Mouse (Mus musculus): ENCODE data around the gene Scp2. TPM values are rescaled to one million over a fixed set of nuclear protein-coding genes. Genes with fewer than 3 reads are reported as not detected.
"Not testable (repeated sequence)": the region's sequence is repeated elsewhere in the genome, so short reads cannot be mapped to it uniquely, and the experiment has no call there.

Gene Scp2
- 247 and 257 TPM in 2 replicates for polyA plus RNA-seq (2015; fragmentation: Nextera tagmentation; extraction: Ambion mirVana)

DNA sequence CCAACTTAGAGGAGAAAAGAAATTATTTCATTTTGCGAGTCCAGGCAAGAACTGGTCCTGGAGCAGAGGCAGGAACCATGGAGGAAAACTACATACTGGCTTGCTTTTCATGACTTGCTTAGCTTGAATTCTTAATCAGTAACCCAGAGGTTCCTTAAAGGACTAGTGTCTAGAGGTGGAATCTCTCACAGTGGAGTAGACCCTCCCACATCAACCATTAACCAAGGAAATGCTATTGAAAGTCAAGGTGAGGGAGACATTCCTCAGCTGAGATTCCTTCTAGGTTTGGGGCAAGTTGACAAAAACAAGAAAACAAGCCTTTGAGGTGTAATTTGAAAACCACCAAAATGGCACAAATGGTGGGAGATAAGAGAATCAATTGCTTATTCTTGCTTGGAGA is at the start of gene Scp2:
TSS of gene Scp2 (minus strand) at position 119 of the 400 bp plus-strand sequence.
- ATAC-seq (ENCODE audit: insufficient read depth, low FRiP score), result no peak
- H3K36me3 ChIP-seq (ENCODE audit: control insufficient read depth, insufficient read depth, low read length), result no peaks in the 10 kb centered on the region
- no peak within 1 kb of the TSS for H3K4me3 ChIP-seq (replicated peaks; ENCODE audit: low read length)
- H3K4me1 ChIP-seq (ENCODE audit: control insufficient read depth, insufficient read depth, low read length), result no peaks in the 10 kb centered on the region
- no peaks in the 10 kb centered on the region for H3K9me3 ChIP-seq (replicated peaks; ENCODE audit: control insufficient read depth, low read length)
- no peak within 1 kb of the TSS for H3K9ac ChIP-seq (ENCODE audit: low read length)
- no peaks in the 10 kb centered on the region for H3K27me3 ChIP-seq (ENCODE audit: control insufficient read depth, insufficient read depth, low read length)
- no peak within 1 kb of the TSS for H3K27ac ChIP-seq (ENCODE audit: low read length)
- no peak within 1 kb of the TSS for H3K4me2 ChIP-seq (ENCODE audit: low read depth, low read length)
- WGBS, result 82% methylated on average over 1 of the region's 1 CpGs

DNA sequence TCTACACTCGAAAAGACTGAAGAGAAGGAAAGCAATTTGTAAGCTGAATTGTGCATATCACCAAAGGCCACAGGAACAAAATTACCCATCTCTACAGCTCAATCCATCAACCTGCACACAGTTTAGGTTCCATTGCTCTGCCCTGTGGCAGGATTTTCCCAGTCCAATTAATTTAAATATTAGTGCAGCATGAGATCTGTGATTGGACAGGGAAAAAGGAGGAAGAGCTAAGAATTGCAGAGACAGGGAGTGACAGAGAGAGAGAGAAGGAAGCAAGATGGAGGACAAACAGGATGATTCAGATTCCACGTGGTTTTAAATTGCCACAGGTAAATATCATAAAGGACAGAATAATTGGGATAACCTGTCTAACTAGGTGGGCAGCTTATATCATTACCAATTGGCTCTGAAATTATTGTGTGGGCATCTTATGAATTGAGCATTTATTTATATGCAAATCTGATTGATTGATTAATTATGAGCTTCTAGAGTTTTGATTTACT is 48.1 kb upstream of the Scp2 start:
- ATAC-seq (ENCODE audit: insufficient read depth, low FRiP score), result no peak
- no peaks in the 10 kb centered on the region for H3K36me3 ChIP-seq (ENCODE audit: control insufficient read depth, insufficient read depth, low read length)
- no peak overlapping the region for H3K27ac ChIP-seq (ENCODE audit: low read length)
- no peaks in the 10 kb centered on the region for H3K9me3 ChIP-seq (replicated peaks; ENCODE audit: control insufficient read depth, low read length)
- H3K9ac ChIP-seq (ENCODE audit: low read length), result no peak overlapping the region
- no peak overlapping the region for H3K4me3 ChIP-seq (replicated peaks; ENCODE audit: low read length)
- H3K4me2 ChIP-seq (ENCODE audit: low read depth, low read length), result no peak overlapping the region
- 70% methylated on average over 2 of the region's 2 CpGs for whole genome bisulfite sequencing
- H3K27me3 ChIP-seq (ENCODE audit: control insufficient read depth, insufficient read depth, low read length), result no peaks in the 10 kb centered on the region
- no peaks in the 10 kb centered on the region for H3K4me1 ChIP-seq (ENCODE audit: control insufficient read depth, insufficient read depth, low read length)

GRCm38 (mm10) chr4:108182278-108182677 is 37.5 kb upstream of the Scp2 start:
- H3K9ac ChIP-seq (ENCODE audit: low read length), result no peak overlapping the region
- H3K4me1 ChIP-seq (ENCODE audit: control insufficient read depth, insufficient read depth, low read length), result no peaks in the 10 kb centered on the region
- 62% methylated on average over 1 of the region's 1 CpGs for WGBS
- no peaks in the 10 kb centered on the region for H3K36me3 ChIP-seq (ENCODE audit: control insufficient read depth, insufficient read depth, low read length)
- no peak for ATAC-seq (ENCODE audit: insufficient read depth, low FRiP score)
- H3K4me3 ChIP-seq (replicated peaks; ENCODE audit: low read length), result no peak overlapping the region
- no peaks in the 10 kb centered on the region for H3K27me3 ChIP-seq (ENCODE audit: control insufficient read depth, insufficient read depth, low read length)
- H3K9me3 ChIP-seq (replicated peaks; ENCODE audit: control insufficient read depth, low read length), result no peaks in the 10 kb centered on the region
- no peak overlapping the region for H3K27ac ChIP-seq (ENCODE audit: low read length)
- no peak overlapping the region for H3K4me2 ChIP-seq (ENCODE audit: low read depth, low read length)

GRCm38 (mm10) chr4:108168056-108168455 is 23.3 kb upstream of the Scp2 start:
- WGBS, result 78% methylated on average over 6 of the region's 6 CpGs
- no peak overlapping the region for H3K9ac ChIP-seq (ENCODE audit: low read length)
- H3K4me1 ChIP-seq (ENCODE audit: control insufficient read depth, insufficient read depth, low read length), result no peaks in the 10 kb centered on the region
- no peaks in the 10 kb centered on the region for H3K27me3 ChIP-seq (ENCODE audit: control insufficient read depth, insufficient read depth, low read length)
- H3K4me3 ChIP-seq (replicated peaks; ENCODE audit: low read length), result no peak overlapping the region
- no peak overlapping the region for H3K27ac ChIP-seq (ENCODE audit: low read length)
- no peaks in the 10 kb centered on the region for H3K36me3 ChIP-seq (ENCODE audit: control insufficient read depth, insufficient read depth, low read length)
- H3K9me3 ChIP-seq (replicated peaks; ENCODE audit: control insufficient read depth, low read length), result no peaks in the 10 kb centered on the region
- no peak overlapping the region for H3K4me2 ChIP-seq (ENCODE audit: low read depth, low read length)
- ATAC-seq (ENCODE audit: insufficient read depth, low FRiP score), result no peak

DNA sequence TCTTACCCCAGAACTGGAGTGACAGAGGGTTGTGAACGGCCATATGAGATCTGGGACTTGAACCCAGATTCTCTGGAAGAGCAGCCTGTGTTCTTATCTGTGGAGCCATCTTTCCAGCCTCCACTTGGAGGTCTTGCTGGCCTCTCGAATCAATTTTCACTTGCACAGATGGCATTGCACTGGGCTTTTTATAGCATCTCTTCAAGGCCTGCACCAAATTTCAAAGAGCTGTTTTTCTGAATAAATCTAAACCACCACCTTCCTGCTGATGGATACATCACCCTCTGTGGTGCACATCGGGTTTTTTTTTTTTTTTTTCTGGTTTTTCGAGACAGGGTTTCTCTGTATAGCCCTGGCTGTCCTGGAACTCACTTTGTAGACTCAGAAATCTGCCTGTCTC is 22.1 kb upstream of the Scp2 start:
- H3K27ac ChIP-seq (ENCODE audit: low read length), result no peak overlapping the region
- no peak for ATAC-seq (ENCODE audit: insufficient read depth, low FRiP score)
- H3K27me3 ChIP-seq (ENCODE audit: control insufficient read depth, insufficient read depth, low read length), result no peaks in the 10 kb centered on the region
- H3K4me3 ChIP-seq (replicated peaks; ENCODE audit: low read length), result no peak overlapping the region
- no peaks in the 10 kb centered on the region for H3K9me3 ChIP-seq (replicated peaks; ENCODE audit: control insufficient read depth, low read length)
- H3K4me1 ChIP-seq (ENCODE audit: control insufficient read depth, insufficient read depth, low read length), result no peaks in the 10 kb centered on the region
- H3K4me2 ChIP-seq (ENCODE audit: low read depth, low read length), result no peak overlapping the region
- no peaks in the 10 kb centered on the region for H3K36me3 ChIP-seq (ENCODE audit: control insufficient read depth, insufficient read depth, low read length)
- H3K9ac ChIP-seq (ENCODE audit: low read length), result no peak overlapping the region
- WGBS, result 82% methylated on average over 4 of the region's 4 CpGs

DNA sequence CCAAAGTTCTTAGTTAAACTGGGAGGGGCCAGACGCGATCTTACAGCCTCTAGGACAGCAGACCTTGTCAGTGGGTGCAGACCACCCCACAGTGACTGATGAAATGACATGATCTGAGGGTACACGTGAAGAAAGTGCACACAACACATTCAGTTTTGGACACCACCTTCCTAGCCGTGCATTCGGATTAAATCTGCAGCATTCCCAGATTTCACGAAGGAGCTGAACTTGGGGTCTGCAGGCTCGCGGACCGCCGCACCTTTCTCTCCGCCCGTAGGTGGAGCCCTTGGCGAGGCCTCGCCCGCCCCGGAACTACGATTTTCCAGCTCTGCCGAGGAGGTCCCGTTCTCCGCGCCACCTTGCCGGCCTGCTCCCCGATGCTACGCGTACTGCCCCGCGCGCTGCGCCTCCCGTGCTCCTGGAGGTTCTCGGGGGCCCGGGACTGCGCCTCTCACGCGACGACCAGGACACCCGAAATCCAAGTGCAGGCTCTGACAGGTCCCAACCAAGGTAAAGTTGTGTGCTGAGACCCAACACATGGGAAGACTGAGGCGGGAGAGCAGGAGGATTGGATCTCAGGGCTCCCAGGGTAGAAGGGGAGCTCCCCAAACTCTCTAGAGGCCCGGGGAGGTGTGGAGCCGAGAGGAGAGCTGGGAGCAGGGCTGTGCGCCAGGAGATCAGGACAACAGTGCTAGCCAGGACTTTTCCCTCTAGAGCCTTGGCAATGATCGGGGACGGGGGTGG is 20.5 kb upstream of the Scp2 start, which contains the start of gene Echdc2:
TSS of gene Echdc2 (plus strand) at position 286 of the 744 bp plus-strand sequence.
- Histone ChIP-seq H3K36me3 (ENCODE audit: control insufficient read depth, insufficient read depth, low read length) (no peaks in the 10 kb centered on the region), H3K4me2 (ENCODE audit: low read depth, low read length) (peak within 1 kb of the TSS; percentile 83), H3K4me1 (ENCODE audit: control insufficient read depth, insufficient read depth, low read length) (no peaks in the 10 kb centered on the region), H3K27me3 (ENCODE audit: control insufficient read depth, insufficient read depth, low read length) (no peaks in the 10 kb centered on the region), H3K4me3 (replicated peaks; ENCODE audit: low read length) (peak within 1 kb of the TSS; percentile 62), H3K27ac (ENCODE audit: low read length) (no peak within 1 kb of the TSS), H3K9ac (ENCODE audit: low read length) (peak within 1 kb of the TSS; percentile 77), H3K9me3 (replicated peaks; ENCODE audit: control insufficient read depth, low read length) (no peaks in the 10 kb centered on the region)
- WGBS, result under 1% methylated on average over 43 of the region's 43 CpGs
- ATAC-seq (ENCODE audit: insufficient read depth, low FRiP score), result peak; percentile 71; the same call in 1 of the 2 replicates

DNA sequence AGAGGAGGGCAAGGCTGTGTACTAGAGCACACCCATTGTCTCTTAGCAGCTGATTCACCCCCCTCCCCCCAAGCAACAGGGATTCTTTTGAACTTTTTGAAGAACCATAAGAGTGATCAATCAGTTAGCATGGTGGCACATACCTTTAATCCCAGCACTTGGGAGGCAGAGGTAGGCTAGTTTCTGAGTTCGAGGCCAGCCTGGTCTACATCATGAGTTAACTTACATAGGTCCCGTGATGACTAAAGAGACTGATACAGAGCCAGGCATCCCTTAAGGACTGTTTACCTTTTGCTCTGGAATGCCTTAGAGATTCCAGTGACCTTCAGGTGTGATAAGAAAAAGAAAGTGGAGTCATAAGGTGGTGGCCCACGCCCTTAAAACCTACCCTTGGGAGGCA is 18.5 kb upstream of the Scp2 start:
- Histone ChIP-seq H3K9ac (ENCODE audit: low read length) (no peak overlapping the region), H3K4me2 (ENCODE audit: low read depth, low read length) (no peak overlapping the region), H3K27me3 (ENCODE audit: control insufficient read depth, insufficient read depth, low read length) (no peaks in the 10 kb centered on the region), H3K4me3 (replicated peaks; ENCODE audit: low read length) (no peak overlapping the region), H3K9me3 (replicated peaks; ENCODE audit: control insufficient read depth, low read length) (no peaks in the 10 kb centered on the region), H3K4me1 (ENCODE audit: control insufficient read depth, insufficient read depth, low read length) (no peaks in the 10 kb centered on the region), H3K27ac (ENCODE audit: low read length) (no peak overlapping the region), H3K36me3 (ENCODE audit: control insufficient read depth, insufficient read depth, low read length) (no peaks in the 10 kb centered on the region)
- no peak for ATAC-seq (ENCODE audit: insufficient read depth, low FRiP score)
- 75% methylated on average over 3 of the region's 3 CpGs for WGBS

GRCm38 (mm10) chr4:108161936-108162335 is 17.1 kb upstream of the Scp2 start:
- WGBS, result 90% methylated on average over 8 of the region's 8 CpGs
- Histone ChIP-seq H3K9me3 (replicated peaks; ENCODE audit: control insufficient read depth, low read length) (no peaks in the 10 kb centered on the region), H3K4me3 (replicated peaks; ENCODE audit: low read length) (no peak overlapping the region), H3K4me1 (ENCODE audit: control insufficient read depth, insufficient read depth, low read length) (no peaks in the 10 kb centered on the region), H3K27me3 (ENCODE audit: control insufficient read depth, insufficient read depth, low read length) (no peaks in the 10 kb centered on the region), H3K27ac (ENCODE audit: low read length) (no peak overlapping the region), H3K36me3 (ENCODE audit: control insufficient read depth, insufficient read depth, low read length) (no peaks in the 10 kb centered on the region), H3K4me2 (ENCODE audit: low read depth, low read length) (no peak overlapping the region), H3K9ac (ENCODE audit: low read length) (no peak overlapping the region)
- ATAC-seq (ENCODE audit: insufficient read depth, low FRiP score), result no peak

DNA sequence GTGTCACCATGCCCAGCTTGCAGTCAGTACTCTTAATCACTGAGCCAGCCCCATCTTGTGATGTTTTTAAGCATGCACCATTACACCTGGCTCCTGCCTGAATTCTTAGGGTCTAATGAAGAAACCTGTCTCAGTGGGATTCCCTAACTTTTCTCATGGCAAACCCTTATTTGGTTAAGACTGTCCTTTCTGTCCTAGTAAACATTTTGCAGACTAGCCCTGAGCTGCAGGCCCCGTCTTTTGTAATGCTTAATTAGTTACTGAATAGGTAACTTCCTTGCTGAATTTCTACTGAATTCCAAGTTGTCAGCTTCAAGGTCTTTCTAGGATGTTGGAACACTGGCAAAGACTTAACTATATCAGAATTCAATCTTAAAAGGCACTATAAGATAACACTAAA is 10.3 kb upstream of the Scp2 start:
- H3K27me3 ChIP-seq (ENCODE audit: control insufficient read depth, insufficient read depth, low read length); H3K9me3 ChIP-seq (replicated peaks; ENCODE audit: control insufficient read depth, low read length); H3K36me3 ChIP-seq (ENCODE audit: control insufficient read depth, insufficient read depth, low read length); H3K9ac ChIP-seq (ENCODE audit: low read length); H3K4me2 ChIP-seq (ENCODE audit: low read depth, low read length); H3K27ac ChIP-seq (ENCODE audit: low read length); H3K4me3 ChIP-seq (replicated peaks; ENCODE audit: low read length); ATAC-seq (ENCODE audit: insufficient read depth, low FRiP score); H3K4me1 ChIP-seq (ENCODE audit: control insufficient read depth, insufficient read depth, low read length): not testable (repeated sequence)
- WGBS, result 85% methylated on average over 1 of the region's 1 CpGs

All from stomach, embryonic 16.5 days (tissue).